Mouse (Mus musculus) lung, postnatal 0 days (tissue): ENCODE results near the gene Il18rap.

ENCODE experiments used
- CTCF ChIP-seq: IDR thresholded peaks from 2 replicates; pipeline ENCODE4 v1.5.1; 2016; ENCODE audit warnings: antibody characterized with exemption, mild to moderate bottlenecking
- EP300 ChIP-seq: IDR thresholded peaks from 2 replicates; pipeline ENCODE4 v1.6.1; 2016; ENCODE audit warnings: antibody characterized with exemption, mild to moderate bottlenecking, control low read depth

GRCm38 (mm10) chr1:40474336-40474735 is 40.8 kb upstream of the Il18rap start:
- TF ChIP-seq CTCF (no peak), EP300 (no peak)
